Mouse (Mus musculus): Measurements from ENCODE around the gene Zbed4.
A peak's percentile ranks its signal among the peaks of the same experiment; 100 is the strongest.
"Not testable (repeated sequence)": the region's sequence is repeated elsewhere in the genome, so short reads cannot be mapped to it uniquely, and the experiment has no call there.

The Zbed4 gene

GRCm38 (mm10) chr15:88738466-88738865 is 13.0 kb upstream of the Zbed4 start:
- DNase-seq (ENCODE audit: low read depth), result no peak

- no peak for DNase-seq (ENCODE audit: low read depth)
These were observed 10.1 kb upstream of the Zbed4 start for GRCm38 (mm10) chr15:88741366-88741765.

- not testable (repeated sequence) for DNase-seq (ENCODE audit: low read depth)
These were observed 8.1 kb upstream of the Zbed4 start for GRCm38 (mm10) chr15:88743371-88743770.

- no peak for DNase-seq (ENCODE audit: low read depth)
These were observed 6.1 kb upstream of the Zbed4 start for GRCm38 (mm10) chr15:88745347-88745746.

- no peak for DNase-seq (ENCODE audit: low read depth)
These were observed 5.5 kb upstream of the Zbed4 start for GRCm38 (mm10) chr15:88745926-88746325.

GRCm38 (mm10) chr15:88749617-88750016 is 1.8 kb upstream of the Zbed4 start:
- not testable (repeated sequence) for DNase-seq (ENCODE audit: low read depth)

GRCm38 (mm10) chr15:88750032-88750431 is 1.4 kb upstream of the Zbed4 start:
- no peak for DNase-seq (ENCODE audit: low read depth)

- DNase-seq (ENCODE audit: low read depth), result peak; percentile 99
These were observed 540 bp upstream of the Zbed4 start for GRCm38 (mm10) chr15:88750677-88751563.

GRCm38 (mm10) chr15:88752403-88752733 is 908 bp downstream of the Zbed4 start:
- no peak for DNase-seq (ENCODE audit: low read depth)

- no peak for DNase-seq (ENCODE audit: low read depth)
These were observed 3.4 kb downstream of the Zbed4 start for GRCm38 (mm10) chr15:88754896-88755295.

GRCm38 (mm10) chr15:88755761-88756160 is 4.3 kb downstream of the Zbed4 start:
- no peak for DNase-seq (ENCODE audit: low read depth)

GRCm38 (mm10) chr15:88758061-88758460 is 6.6 kb downstream of the Zbed4 start:
- DNase-seq (ENCODE audit: low read depth), result no peak

GRCm38 (mm10) chr15:88761551-88761950 is 10.1 kb downstream of the Zbed4 start:
- DNase-seq (ENCODE audit: low read depth), result no peak

GRCm38 (mm10) chr15:88766139-88766538 is 14.7 kb downstream of the Zbed4 start:
- not testable (repeated sequence) for DNase-seq (ENCODE audit: low read depth)

- DNase-seq (ENCODE audit: low read depth), result peak; percentile 2
These were observed 17.1 kb downstream of the Zbed4 start for GRCm38 (mm10) chr15:88768537-88768936.

GRCm38 (mm10) chr15:88774630-88775029 is 23.2 kb downstream of the Zbed4 start:
- DNase-seq (ENCODE audit: low read depth), result not testable (repeated sequence)

- no peak for DNase-seq (ENCODE audit: low read depth)
These were observed 40.8 kb downstream of the Zbed4 start for GRCm38 (mm10) chr15:88792140-88792850.

GRCm38 (mm10) chr15:88794729-88795128 is 43.3 kb downstream of the Zbed4 start:
- not testable (repeated sequence) for DNase-seq (ENCODE audit: low read depth)

GRCm38 (mm10) chr15:88799950-88800371 is 48.5 kb downstream of the Zbed4 start:
- no peak for DNase-seq (ENCODE audit: low read depth)

- no peak for DNase-seq (ENCODE audit: low read depth)
These were observed 49.5 kb downstream of the Zbed4 start for GRCm38 (mm10) chr15:88800921-88801354.

GRCm38 (mm10) chr15:88801903-88802302 is 50.4 kb downstream of the Zbed4 start:
- no peak for DNase-seq (ENCODE audit: low read depth)

GRCm38 (mm10) chr15:88802348-88802747 is 50.9 kb downstream of the Zbed4 start:
- no peak for DNase-seq (ENCODE audit: low read depth)

- no peak for DNase-seq (ENCODE audit: low read depth)
These were observed 56.7 kb downstream of the Zbed4 start for GRCm38 (mm10) chr15:88808121-88808520.

Data from fibroblast of lung, adult 2 months (primary cell).